Mouse (Mus musculus) cerebellum, adult 9-10 months (tissue): Measurements from ENCODE around the gene Cux2.

Source experiments
- DNase-seq: peaks from one replicate; pipeline ENCODE4 v3.0.0; 2022

Cux2 gene

DNA sequence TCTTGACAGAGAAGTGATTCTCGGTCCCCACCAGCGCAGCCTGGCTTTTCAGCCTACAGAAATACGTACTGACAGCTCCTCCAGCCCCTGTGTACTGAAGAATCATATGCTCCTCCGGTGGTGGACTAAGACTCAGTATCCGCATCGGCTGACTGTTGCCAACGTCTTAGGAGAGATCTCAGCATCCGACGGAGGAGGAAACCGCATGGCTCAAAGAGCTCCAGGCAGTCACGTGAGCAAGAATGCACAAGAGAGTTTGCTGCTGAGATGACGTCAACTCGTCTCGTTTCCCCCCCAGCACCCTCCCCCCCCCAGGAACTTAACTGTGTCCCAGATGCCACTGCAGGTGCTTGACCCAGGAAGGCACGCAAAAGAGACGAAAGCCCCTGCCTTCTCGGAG, 34.8 kb downstream of the Cux2 start:
- DNase-seq: no peak

DNA sequence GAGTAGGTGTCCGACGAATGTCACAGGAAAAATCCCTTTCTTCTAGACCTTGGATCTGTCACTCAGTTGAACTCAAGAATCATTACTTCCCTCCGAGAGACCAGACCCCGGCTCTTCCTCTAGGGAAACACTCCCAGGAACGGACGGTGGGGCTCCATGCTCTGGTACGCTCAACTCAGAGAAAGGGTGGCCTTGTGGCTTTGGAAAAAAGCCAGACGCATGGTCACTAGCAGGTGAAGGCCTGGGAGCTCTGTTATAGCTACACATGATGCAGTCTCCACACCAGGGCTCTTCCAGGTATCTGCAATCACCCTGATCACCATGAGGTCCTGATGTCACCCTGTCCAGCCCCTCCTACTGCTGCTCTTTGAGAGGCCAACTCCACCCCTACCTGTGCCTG, 35.2 kb downstream of the Cux2 start:
- DNase-seq: no peak

DNA sequence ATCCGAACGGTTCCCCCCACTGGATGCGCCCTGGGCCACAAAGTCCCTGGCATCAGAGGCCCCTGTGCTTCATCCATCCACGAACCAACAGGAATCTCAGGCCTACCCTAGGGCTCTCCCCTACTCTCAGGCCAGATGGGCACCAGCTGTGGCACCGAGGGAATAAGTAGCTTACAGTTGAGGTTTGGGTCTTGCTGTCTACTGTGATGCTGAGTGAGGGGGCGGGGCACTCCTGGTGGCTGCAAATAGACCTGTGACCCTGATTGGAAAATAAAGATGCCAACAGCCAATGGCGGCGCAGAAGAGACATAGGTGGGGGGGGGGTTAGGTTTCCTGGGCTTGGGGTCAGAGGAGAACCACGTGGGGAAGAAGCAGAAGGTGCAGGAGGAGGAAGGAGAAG, 38.6 kb downstream of the Cux2 start:
- no peak for DNase-seq

DNA sequence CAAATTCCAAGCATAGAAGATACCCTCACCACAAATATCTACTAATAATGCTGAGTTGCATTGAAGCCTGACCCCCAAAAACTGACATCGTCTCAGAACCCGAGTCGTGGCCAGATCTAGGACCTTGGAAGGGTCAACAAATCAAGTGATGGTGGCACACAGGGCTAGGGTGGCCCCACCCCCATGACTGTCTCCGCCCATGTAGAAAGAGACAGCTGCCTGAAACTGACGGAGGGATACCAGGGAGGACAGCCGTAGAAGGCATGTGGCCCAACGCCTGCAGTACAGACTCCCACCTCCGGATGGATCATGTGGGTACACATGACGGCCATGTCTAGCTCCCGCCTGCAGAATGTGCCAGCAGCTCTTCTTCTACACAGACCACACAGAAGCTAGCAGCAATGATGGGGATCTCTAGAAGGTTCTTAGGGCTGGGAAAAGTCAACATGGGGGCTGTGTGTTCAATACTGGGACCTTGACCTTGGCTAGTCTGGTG, 41.9 kb downstream of the Cux2 start:
- no peak for DNase-seq

DNA sequence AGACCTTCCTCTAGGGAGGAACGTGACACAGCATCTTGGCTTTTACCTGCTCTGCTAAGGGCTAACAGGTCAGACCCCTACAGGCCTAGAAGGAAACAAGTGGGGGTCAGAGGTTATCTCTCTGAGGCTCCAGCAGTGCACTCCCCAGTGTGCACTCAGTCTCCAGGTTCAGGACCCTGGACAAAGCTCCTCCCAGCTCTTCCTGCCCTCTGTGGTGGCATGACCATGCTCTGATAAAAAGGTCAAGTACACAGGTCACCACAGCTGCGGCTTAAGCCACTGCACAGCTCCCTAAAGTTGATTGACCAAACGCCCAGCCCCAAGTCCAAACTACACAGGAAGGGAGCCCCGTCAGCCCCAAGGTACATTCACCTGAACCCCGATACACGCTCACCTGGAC, 46.4 kb downstream of the Cux2 start:
- no peak for DNase-seq

DNA sequence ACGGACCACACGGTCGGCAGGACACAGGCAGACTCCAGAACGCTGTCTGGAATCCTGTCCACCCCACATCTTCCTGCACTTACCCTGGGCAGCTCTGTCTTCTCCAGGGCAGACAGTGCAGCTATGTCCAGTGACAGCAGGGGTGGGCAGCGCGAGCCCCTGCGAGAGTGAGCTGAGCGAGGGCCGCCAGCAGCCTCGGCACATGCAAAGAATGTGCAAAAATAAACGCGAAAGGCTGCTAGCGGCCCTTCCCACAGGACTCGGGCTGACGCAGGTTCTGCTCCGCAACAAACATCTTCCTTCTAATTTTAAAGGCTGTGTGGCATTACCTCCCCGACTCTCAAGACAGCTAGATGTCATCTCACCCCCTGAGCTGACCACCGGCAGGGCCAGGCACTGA, 47.8 kb downstream of the Cux2 start:
- DNase-seq: no peak

DNA sequence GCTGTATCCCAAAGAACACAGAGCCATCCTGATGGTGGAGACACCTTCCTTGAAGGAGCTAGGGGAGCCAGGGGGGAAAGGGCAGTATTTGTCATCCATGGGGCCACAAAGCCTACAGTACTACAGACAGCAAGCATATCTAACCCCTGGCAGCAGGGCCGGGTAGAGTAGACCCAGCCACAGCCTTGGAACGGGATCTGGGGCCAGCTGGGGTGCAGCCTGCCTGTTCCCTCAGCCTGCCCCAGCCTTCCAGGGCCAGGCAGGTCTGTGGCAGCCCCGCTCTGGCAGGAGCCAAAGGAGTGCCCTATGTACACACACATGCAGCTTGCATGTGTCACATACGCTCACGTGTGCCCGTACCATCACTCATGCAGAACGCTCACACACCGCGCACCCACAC, 48.6 kb downstream of the Cux2 start:
- no peak for DNase-seq

DNA sequence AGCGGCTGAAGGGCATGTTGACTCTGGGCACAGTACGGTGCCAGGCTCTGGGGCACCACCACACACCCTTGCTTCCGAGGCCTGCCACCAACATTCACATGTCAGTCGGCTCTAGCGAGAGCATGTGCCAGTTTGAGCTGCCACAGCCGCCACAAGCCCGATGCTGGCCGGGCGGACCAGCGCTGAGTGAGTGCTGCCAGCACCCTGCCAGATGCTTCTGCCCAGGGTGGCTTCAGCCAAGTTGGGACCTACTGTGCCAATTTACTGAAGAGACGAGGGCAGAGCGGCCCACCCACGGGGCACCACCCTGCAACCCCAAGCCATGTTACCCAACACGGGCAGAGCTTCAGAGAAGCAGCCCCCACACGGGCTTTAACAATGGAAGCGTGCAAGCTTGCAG, 49.5 kb downstream of the Cux2 start:
- DNase-seq: peak; percentile 19

DNA sequence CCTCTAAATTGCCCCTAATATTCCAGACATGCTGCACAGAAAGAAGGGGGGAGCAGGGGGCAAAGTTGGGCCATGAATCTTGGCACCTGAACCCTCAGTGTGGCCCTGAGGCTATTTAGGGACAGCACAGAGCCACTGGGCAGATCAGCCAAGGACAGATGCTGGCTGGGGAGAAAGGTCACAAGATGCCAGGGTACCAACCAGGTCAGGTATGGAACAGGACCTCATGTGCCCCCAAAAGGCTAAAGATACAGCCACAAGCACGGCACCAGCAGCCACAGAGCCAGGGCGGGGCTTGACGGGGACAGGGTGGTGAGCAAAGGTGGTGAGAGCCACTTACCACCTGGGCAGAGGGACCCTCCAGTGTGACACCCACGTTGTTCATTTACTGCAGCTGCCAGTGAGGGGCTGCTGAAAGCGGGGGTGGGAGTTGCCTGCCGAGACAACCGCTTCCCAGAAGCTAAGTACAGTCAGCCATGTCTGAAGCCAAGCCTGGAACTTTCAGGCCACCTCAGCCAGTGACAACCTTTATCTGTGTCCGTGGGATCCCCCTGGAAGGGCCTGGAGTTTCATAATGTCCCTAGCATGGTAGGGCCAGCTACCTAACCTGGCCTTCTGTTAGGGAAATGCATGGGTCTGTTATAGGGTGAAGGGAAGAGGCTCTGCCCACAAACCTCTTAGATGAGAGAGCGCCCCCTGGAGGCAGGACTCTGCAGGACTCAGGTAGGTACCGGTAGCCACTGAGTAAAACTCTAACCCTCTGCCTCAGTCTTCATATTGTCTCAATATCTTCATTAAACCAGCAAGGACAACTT, 50.7 kb downstream of the Cux2 start:
- peak; percentile 63 for DNase-seq

DNA sequence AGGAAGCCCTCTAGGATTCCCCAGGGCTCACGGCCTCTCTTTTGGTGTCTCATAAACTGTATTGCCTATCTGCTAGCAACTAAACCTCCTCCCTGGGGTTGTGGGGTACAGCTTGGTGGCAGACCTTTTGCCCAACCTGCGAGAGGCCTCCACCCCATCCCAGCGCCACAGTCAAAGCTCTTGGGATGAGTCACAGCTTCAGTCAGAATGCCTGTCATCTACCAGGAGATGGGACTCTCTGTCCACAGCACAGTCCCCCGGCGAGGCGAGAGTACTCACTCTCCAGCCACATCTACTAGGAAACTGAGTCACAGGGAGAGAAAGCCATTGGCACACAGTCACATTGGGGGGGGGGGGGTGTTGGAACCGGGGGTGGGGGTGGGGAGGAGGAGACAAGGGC, 51.6 kb downstream of the Cux2 start:
- DNase-seq: no peak

DNA sequence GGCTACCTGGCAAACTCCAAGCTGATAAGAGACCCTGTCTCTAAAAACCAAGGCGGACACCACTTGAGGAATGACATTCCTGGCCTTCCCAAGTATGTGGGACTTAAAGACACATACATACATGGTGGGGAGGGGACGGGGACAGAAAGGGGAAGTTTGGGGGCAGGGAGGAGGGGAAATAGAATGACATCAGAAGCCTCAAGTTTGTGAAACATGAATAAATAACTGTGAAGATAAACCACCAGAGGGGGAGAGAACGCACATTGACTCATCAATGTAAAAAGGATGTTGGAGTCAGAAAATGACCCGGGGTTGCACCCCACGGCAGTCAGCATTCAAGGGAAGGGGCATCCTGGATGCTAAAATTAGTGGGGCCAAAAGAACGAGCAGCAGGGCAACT, 53.2 kb downstream of the Cux2 start:
- no peak for DNase-seq

DNA sequence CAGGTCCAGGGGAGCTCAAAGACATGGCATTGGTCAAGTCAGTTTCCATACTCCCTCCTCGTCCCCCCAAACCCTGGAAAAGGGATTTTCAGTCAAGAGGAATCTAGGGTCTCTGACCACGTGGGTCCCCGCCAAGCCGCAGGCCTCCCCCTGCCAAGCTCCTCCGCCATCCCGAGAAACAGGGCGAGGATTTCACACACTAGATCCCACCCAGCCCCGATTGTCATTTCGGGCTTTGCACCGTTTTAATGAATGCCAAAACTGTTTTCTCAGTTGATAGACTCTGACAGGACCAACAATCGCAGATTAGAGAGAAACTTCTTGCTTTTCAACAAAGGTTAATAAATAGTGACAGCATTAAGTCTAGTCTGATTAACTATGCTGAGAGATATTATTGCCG, 55.1 kb downstream of the Cux2 start:
- DNase-seq: no peak

DNA sequence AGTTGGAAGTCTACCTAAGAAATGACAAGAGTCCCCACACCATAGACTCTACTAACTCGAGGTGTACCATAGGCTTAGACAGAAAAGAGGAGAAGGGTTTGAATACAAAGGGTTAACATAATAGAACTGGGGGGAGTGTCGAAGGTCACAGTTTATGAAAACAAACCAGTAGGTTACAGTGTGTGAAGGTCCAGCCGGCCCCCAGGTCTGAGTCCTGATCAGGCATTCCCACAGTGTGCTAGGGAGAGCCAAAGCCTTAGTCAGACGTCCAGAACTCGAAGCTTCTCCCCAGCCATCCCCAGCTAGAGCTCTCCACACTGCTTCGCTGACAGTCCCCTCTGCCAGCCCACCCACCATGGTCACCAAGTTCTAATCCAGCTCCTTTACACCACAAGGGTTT, 58.0 kb downstream of the Cux2 start:
- DNase-seq: no peak

DNA sequence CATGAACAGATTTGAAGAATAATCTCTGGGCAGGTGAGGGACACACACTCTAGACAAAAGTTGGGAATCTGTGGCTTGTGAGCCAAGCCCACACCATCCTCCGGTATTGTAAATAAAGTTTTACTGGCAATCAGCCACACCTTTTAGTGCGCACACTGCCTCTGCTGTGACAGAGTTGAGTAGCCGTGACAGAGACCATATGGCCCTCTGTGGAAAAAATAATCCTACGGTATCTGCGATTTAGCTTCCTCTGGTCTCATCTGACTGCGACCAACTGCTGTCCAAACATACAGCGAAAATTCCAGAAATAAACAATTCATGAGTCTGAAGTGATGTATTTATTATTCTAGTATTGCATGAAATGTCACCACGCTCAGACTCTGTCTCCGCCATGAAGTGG, 64.0 kb downstream of the Cux2 start:
- no peak for DNase-seq

DNA sequence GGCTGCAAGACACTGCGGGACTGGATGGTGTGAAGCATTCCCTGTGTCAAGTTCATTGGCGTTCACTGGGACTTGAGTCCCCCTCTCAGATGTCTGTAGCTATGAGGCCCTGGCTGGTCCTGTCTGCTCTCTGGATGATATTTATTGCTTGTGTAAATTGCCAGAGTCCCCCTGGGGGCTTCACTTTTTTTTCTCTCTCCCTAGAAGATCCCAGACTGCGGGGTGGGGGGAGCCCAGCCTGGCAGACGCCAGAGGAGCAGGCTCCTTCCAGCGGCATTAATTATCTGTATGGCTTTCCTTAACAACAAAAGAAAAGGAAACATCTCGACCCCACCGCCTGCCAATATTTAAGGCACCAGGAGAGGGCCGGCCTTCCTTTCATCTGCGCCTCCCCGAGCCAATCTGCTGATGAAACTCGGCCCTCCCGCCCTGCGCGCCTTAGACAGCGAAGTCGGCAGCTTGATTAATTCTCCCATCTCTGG, 68.2 kb downstream of the Cux2 start:
- DNase-seq: no peak

DNA sequence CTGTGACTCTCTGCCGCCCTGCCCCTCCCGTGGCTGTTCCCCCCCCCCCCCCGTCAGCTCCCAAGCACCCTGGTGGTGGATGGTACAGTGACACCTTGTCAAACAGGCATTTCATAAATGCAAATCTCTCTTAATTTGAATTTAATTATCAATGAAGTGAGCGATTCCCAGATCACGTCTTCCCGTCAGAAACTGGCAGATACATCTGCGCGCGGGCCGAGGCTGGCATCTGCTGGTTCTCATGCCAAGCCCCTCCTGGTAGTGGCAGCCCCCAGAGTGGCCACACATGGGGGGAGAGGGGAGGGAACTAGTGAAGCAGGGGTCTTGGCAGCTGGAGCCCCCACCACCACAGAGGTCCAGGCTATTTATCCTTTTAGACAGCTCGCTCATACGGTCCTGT, 73.6 kb downstream of the Cux2 start:
- DNase-seq: no peak

DNA sequence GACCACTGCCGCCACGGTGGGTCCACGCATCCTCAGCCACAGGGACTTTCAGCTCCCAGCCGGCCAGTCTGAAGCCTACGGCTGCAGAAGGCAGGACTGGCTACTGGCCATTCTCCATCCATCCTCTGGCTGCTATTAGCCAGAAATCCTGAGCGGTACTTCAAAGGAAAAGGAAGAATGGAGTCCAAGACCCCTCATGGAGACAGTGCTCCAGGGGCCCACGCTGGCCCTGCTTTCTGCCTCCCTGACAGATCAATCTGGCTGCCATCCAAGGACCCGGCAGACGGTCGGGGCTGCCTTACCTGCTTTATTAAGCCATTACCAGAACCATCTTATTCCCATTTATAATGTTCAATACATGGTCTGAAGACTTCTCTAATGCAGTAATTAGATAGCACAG, 76.4 kb downstream of the Cux2 start:
- no peak for DNase-seq

DNA sequence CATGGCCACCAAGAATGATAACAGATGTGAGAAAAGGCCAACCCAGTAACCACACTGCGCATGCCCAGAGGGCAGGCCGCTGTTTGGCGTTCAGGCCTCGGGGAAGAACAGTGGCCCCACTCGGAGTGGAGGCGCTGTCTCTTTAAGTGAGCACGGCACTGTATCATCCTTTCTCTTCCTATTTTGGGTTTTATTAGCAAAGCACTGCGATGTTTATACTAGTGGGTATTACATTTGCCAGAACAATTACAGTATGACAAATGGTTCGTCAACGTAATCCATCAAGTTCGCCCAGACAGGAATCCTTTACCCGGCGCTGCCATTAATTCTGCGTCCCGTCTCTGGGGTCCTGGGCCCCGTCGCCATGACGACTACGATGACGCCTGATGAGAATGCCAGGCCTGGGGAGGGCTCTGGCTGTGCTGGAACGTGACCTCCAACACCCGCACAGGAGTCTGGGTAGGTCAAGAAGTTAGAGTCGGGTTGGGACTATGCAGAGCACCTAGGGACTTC, 77.2 kb downstream of the Cux2 start:
- DNase-seq: no peak

DNA sequence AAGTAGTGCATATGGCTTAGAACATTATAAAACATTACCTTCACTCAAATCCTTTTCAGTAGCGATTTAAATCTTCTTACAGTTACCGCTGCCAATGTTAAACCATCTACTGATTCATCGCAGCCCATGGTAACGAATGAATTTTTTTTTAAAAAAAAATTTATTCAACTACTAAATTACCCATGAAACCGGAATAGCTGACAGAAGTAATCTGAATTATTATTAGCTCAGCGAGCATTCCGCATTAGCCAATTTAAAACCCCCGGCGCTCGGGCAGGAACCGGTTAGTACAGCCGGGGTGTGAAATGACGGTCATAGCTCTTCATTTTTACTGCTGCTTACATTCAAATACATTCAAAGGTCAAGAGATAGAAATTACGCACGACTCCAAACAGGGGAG, 80.9 kb downstream of the Cux2 start:
- DNase-seq: no peak

DNA sequence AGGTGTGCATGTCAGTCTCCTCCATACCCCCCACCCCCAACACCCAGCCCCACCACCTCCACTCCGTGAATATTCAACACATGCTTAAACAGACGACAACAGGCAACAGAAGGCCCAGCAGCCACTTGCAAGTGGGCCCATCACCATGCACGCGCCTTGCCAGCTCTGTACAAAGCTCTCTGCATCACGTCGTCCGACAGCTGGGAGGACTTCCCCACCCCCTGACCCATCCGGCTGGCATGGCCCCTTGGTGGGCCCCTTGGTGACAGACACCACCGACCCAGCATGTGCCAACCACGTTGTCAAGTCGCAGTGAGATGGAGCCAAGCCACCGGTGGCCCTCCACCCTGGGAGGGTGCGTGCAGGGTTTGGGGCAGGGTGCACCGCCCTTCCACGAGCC, 81.5 kb downstream of the Cux2 start:
- DNase-seq: no peak

DNA sequence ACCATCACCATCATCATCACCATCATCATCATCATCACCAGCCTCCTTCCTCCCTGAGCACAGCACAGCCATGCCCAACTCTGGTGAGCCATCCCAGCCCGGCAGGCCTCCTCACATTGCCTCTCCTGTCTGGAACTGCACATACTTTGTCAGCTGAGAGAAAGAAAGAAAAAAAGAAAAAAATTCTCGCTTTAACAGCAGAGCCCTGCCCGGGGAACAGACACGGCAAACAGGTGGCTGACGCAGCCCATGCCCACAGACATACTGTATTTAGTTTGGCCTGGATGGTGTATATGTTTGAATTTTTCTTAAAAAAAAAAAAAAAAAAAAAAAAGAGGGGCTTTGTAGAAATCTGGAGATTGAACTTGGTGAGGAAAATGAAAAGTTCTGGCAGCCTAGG, 82.4 kb downstream of the Cux2 start:
- no peak for DNase-seq

DNA sequence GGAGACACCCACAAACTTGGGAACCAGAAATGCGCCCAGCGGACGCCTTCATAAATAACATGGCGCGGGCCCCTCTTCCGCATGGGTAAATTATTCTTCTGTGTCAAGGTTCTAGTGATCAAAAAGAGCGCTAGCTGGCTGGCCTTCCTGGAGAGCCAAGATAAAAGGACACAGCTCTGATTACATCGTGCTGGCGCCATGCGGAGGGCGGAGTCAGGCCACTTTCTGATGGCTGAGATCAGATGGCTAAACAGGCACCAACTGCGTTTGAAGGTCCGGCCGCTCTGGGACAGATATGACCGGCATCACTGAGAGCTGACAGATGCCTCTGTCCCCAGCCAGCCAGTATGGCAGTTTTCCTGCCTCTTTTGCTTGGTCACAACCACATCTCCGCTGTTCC, 83.0 kb downstream of the Cux2 start:
- DNase-seq: no peak

DNA sequence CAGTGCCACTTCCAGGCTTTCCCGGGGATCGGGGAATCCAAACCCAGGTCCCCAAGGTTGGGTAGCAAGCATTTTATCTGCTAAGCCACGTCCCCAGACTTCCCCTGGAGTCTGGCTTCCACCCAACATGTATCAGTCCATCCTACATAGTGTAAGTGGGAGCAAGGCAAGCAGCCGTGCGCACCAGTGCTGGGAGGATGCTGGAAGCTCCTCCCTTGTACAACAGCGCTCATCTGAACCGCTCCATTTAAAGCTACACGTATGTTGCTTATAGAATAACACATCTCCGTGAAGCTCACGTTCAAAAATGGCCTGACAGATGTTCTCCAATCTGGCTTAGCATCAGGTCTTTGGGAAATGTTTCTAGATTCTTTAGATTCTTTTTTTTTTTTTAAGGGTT, 86.9 kb downstream of the Cux2 start:
- no peak for DNase-seq

DNA sequence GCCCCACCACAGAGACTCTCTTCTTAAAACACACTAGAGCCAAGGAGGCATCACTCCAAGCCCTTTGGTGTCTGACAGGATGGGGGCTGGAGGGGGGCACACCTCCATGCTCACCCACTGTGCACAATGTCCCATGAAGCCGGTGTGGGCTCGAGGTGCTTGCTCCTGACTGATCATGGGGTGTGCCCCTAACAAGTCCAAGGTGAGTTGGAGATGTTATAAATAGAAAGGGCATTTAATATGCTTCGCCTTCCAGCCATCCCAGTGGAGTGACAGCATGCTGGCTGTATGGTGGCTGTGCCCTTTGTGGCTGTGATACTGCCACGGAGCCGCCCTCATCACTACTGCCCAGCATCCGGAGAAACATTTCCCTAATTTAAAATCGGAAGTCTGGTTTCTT, 87.5 kb downstream of the Cux2 start:
- no peak for DNase-seq

DNA sequence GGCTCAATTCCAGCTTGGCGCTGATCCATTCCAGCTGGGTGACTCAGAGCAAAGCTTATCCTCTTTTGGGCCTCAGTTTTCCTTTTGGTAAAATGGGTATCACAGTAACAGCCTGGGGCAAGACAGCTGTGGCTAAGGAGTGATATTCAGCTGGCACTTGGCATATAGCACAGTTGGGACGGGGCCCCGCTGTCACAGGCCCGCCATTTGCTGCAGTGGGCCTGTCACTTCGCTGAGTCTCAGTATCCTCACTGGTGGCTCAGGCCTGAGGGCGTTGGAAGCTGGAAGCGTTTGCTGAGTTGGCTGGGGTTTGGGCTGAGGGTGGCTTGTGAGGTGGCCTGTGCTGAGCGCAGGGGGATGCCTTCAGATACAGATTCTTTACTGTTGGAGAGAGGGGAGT, 88.6 kb downstream of the Cux2 start:
- DNase-seq: no peak
